Mouse (Mus musculus) forebrain, embryonic 15.5 days (tissue): ENCODE measurements around the gene Rras. TPM values are rescaled to one million over a fixed set of nuclear protein-coding genes. Genes with fewer than 3 reads are reported as not detected.

Source experiments
- ATAC-seq: fragments of 200-750 bp; cut with Nextera tagmentation; replicated peaks from 2 replicates; pipeline ENCODE4 v1.8.0; 2017; ENCODE audit warnings: mild to moderate bottlenecking, moderate TSS enrichment, moderate library complexity
- H3K27ac ChIP-seq: fragments of 300-500 bp; sonication (generic); replicated peaks from 2 replicates; pipeline ENCODE4 v1.5.1; 2015; ENCODE audit warnings: mild to moderate bottlenecking, inconsistent platforms
- H3K27me3 ChIP-seq: fragments of 300-500 bp; sonication (generic); 2 replicates; pipeline ENCODE4 v1.6.1; 2015; ENCODE audit warnings: inconsistent platforms
- H3K36me3 ChIP-seq: fragments of 300-500 bp; sonication (generic); 2 replicates; pipeline ENCODE4 v1.6.1; 2015; ENCODE audit warnings: mild to moderate bottlenecking, inconsistent platforms
- H3K4me1 ChIP-seq: fragments of 300-500 bp; sonication (generic); 2 replicates; pipeline ENCODE4 v1.6.1; 2015; ENCODE audit warnings: inconsistent platforms
- H3K4me2 ChIP-seq: fragments of 300-500 bp; sonication (generic); replicated peaks from 2 replicates; pipeline ENCODE4 v1.6.1; 2015; ENCODE audit warnings: mild to moderate bottlenecking, inconsistent platforms
- H3K4me3 ChIP-seq: fragments of 300-500 bp; sonication (generic); 2 replicates; pipeline ENCODE4 v1.5.1; 2015; ENCODE audit warnings: mild to moderate bottlenecking, inconsistent platforms
- H3K9ac ChIP-seq: fragments of 300-500 bp; sonication (generic); replicated peaks from 2 replicates; pipeline ENCODE4 v1.6.1; 2015; ENCODE audit warnings: mild to moderate bottlenecking, inconsistent platforms
- H3K9me3 ChIP-seq: fragments of 300-500 bp; sonication (generic); 2 replicates; pipeline ENCODE4 v1.6.1; 2016; ENCODE audit warnings: inconsistent platforms
- WGBS: fragments of 180-500 bp; shearing (Covaris S2); methylation state at CpG from one replicate; pipeline ENCODE4 v1.1.7; 2015; ENCODE audit warnings: mixed read lengths; 5-methylcytosine and 5-hydroxymethylcytosine counted together
- microRNA-seq: library from miRNA; unstranded; fragments of <30 nt; microRNA quantifications from one replicate; pipeline ENCODE4, GENCODE M21; 2016
- polyA plus RNA-seq: library from polyadenylated mRNA; unstranded; fragments of >200 nt; fragmentation: Nextera tagmentation; extraction: Ambion mirVana; gene quantifications from 2 replicates; pipeline ENCODE4 v1.2.1, GENCODE M21; 2015

The Rras gene
- polyA plus RNA-seq, 1 experiment from 2014 or later = 11.5 TPM

- no peaks in the 10 kb centered on the region for H3K9me3 ChIP-seq
- peak within 1 kb of the TSS; percentile 95 for H3K4me3 ChIP-seq
- ATAC-seq = peak; percentile 89
- H3K9ac ChIP-seq = peak within 1 kb of the TSS; percentile 66
- peak within 1 kb of the TSS; percentile 96 for H3K27ac ChIP-seq
- H3K4me1 ChIP-seq = peaks cover 34% of the 10 kb centered on the region
- under 1% methylated on average over 31 of the region's 31 CpGs for WGBS
- H3K27me3 ChIP-seq = no peaks in the 10 kb centered on the region
- peak within 1 kb of the TSS; percentile 56 for H3K4me2 ChIP-seq
- H3K36me3 ChIP-seq = no peaks in the 10 kb centered on the region
These were observed 44.6 kb downstream of the Rras start, which contains the start of the genes Nosip and Prrg2 for GRCm38 (mm10) chr7:45062239-45062835. Gene Nosip, plus strand, starts transcription at chr7:45062429. Gene Prrg2, minus strand, starts transcription at chr7:45062677.

- 80% methylated on average over 4 of the region's 4 CpGs for WGBS
These were observed 49.6 kb downstream of the Rras start for GRCm38 (mm10) chr7:45067190-45067999.

GRCm38 (mm10) chr7:45068000-45068318, 50.2 kb downstream of the Rras start:
- Histone ChIP-seq H3K4me1 (peaks cover 13% of the 10 kb centered on the region), H3K27ac (no peak overlapping the region), H3K36me3 (no peaks in the 10 kb centered on the region), H3K27me3 (no peaks in the 10 kb centered on the region), H3K9ac (no peak overlapping the region), H3K9me3 (no peaks in the 10 kb centered on the region), H3K4me3 (no peak overlapping the region), H3K4me2 (no peak overlapping the region)
- WGBS = 22% methylated on average over 5 of the region's 5 CpGs
- ATAC-seq = no peak

More at GRCm38 (mm10) chr7:45067190-45067999, 49.6 kb downstream of the Rras start:
- Histone ChIP-seq H3K9ac (no peak overlapping the region), H3K9me3 (no peaks in the 10 kb centered on the region), H3K27me3 (no peaks in the 10 kb centered on the region), H3K36me3 (no peaks in the 10 kb centered on the region), H3K27ac (no peak overlapping the region), H3K4me2 (no peak overlapping the region), H3K4me1 (peaks cover 13% of the 10 kb centered on the region), H3K4me3 (no peak overlapping the region)
- ATAC-seq = no peak

GRCm38 (mm10) chr7:45069671-45070070, 51.9 kb downstream of the Rras start:
- Histone ChIP-seq H3K4me3 (no peak overlapping the region), H3K4me1 (no peaks in the 10 kb centered on the region), H3K9me3 (no peaks in the 10 kb centered on the region), H3K27ac (no peak overlapping the region), H3K4me2 (no peak overlapping the region), H3K9ac (no peak overlapping the region), H3K27me3 (no peaks in the 10 kb centered on the region), H3K36me3 (no peaks in the 10 kb centered on the region)
- 96% methylated on average over 2 of the region's 2 CpGs for WGBS
- no peak for ATAC-seq

Small RNA genes lying within 50 kb of the gene (microRNA-seq; reads per million reads assigned to microRNA genes)
- gene Mir7054 = 2.0 reads per million

Other genes starting within 250 kb of the Rras start
- 52.3 and 56.0 TPM in 2 replicates for gene Nup62, start 201.9 kb upstream of the Rras start, polyA plus RNA-seq
- 1.8 and 2.3 TPM in 2 replicates for gene Il4i1, start 201.6 kb upstream of the Rras start, polyA plus RNA-seq
- gene Atf5, start 201.3 kb upstream of the Rras start, polyA plus RNA-seq = 4.6 and 5.0 TPM in 2 replicates
- gene Akt1s1, start 169.0 kb upstream of the Rras start, polyA plus RNA-seq = 118 and 120 TPM in 2 replicates
- 119 and 120 TPM in 2 replicates for gene Tbc1d17, start 168.9 kb upstream of the Rras start, polyA plus RNA-seq
- 32.1 and 35.3 TPM in 2 replicates for gene Pnkp, start 160.8 kb upstream of the Rras start, polyA plus RNA-seq
- 583 and 618 TPM in 2 replicates for gene Ptov1, start 148.2 kb upstream of the Rras start, polyA plus RNA-seq
- 164 and 166 TPM in 2 replicates for gene Med25, start 125.2 kb upstream of the Rras start, polyA plus RNA-seq
- 20.6 and 22.1 TPM in 2 replicates for gene Fuz, start 121.9 kb upstream of the Rras start, polyA plus RNA-seq
- 105 and 107 TPM in 2 replicates for gene Ap2a1, start 88.5 kb upstream of the Rras start, polyA plus RNA-seq
- gene Tsks, start 74.8 kb upstream of the Rras start, polyA plus RNA-seq = not detected in 2 replicates
- gene Cpt1c, start 43.1 kb upstream of the Rras start, polyA plus RNA-seq = 48.2 and 51.6 TPM in 2 replicates
- gene Prmt1, start 31.4 kb upstream of the Rras start, polyA plus RNA-seq = 703 and 728 TPM in 2 replicates
- gene Irf3, start 20.3 kb upstream of the Rras start, polyA plus RNA-seq = 62.6 and 66.6 TPM in 2 replicates
- gene Bcl2l12, start 19.2 kb upstream of the Rras start, polyA plus RNA-seq = 19.2 and 21.8 TPM in 2 replicates
- gene Scaf1, start 1.6 kb upstream of the Rras start, polyA plus RNA-seq = 42.8 and 47.1 TPM in 2 replicates
- 16.0 and 16.1 TPM in 2 replicates for gene Prr12, start 34.9 kb downstream of the Rras start, polyA plus RNA-seq
- gene Nosip, start 44.5 kb downstream of the Rras start, polyA plus RNA-seq = 62.4 and 63.9 TPM in 2 replicates
- 12.6 and 15.3 TPM in 2 replicates for gene Prrg2, start 44.7 kb downstream of the Rras start, polyA plus RNA-seq
- gene Rcn3, start 74.3 kb downstream of the Rras start, polyA plus RNA-seq = 49.6 and 54.4 TPM in 2 replicates
- 16.6 and 17.8 TPM in 2 replicates for gene Fcgrt, start 85.9 kb downstream of the Rras start, polyA plus RNA-seq
- gene Rps11, start 106.5 kb downstream of the Rras start, polyA plus RNA-seq = 982 and 1,055 TPM in 2 replicates
- 890 and 969 TPM in 2 replicates for gene Rpl13a, start 110.8 kb downstream of the Rras start, polyA plus RNA-seq
- gene Gm45713, start 118.3 kb downstream of the Rras start, polyA plus RNA-seq = 0.15 TPM in 1 of 2 replicates, not detected in the other
- gene Flt3l, start 118.5 kb downstream of the Rras start, polyA plus RNA-seq = 1.6 and 2.1 TPM in 2 replicates
- gene Pih1d1, start 136.3 kb downstream of the Rras start, polyA plus RNA-seq = 96.0 and 96.9 TPM in 2 replicates
- 25.6 and 30.8 TPM in 2 replicates for gene Aldh16a1, start 136.6 kb downstream of the Rras start, polyA plus RNA-seq
- gene Slc17a7, start 146.0 kb downstream of the Rras start, polyA plus RNA-seq = 20.1 and 24.0 TPM in 2 replicates
- not detected in 2 replicates for gene Gfy, start 161.6 kb downstream of the Rras start, polyA plus RNA-seq
- not detected in 2 replicates for gene Pth2, start 163.0 kb downstream of the Rras start, polyA plus RNA-seq
- 0.74 and 0.75 TPM in 2 replicates for gene Ccdc155, start 186.9 kb downstream of the Rras start, polyA plus RNA-seq
- 1.4 and 2.0 TPM in 2 replicates for gene Dkkl1, start 194.2 kb downstream of the Rras start, polyA plus RNA-seq
- 92.8 and 106 TPM in 2 replicates for gene Tead2, start 197.8 kb downstream of the Rras start, polyA plus RNA-seq
- 1.3 and 1.6 TPM in 2 replicates for gene Cd37, start 221.2 kb downstream of the Rras start, polyA plus RNA-seq
- gene Slc6a16, start 223.1 kb downstream of the Rras start, polyA plus RNA-seq = 0.17 and 0.20 TPM in 2 replicates